Mouse (Mus musculus) kidney, postnatal 14 days (tissue): ENCODE results near the gene Prss41.
"Not testable (repeated sequence)": the region's sequence is repeated elsewhere in the genome, so short reads cannot be mapped to it uniquely, and the experiment has no call there.

Experiments used
- DNase-seq: peaks from one replicate; pipeline ENCODE4 v3.0.0; 2022; ENCODE audit warnings: mixed read lengths

Gene Prss41

GRCm38 (mm10) chr17:23843812-23844273, at the start of gene Prss41, which contains the start of gene Prss32:
Gene Prss41 (minus strand): TSS chr17:23844172.
Gene Prss32 (plus strand): TSS chr17:23843855.
- peak; percentile 42 for DNase-seq

DNA sequence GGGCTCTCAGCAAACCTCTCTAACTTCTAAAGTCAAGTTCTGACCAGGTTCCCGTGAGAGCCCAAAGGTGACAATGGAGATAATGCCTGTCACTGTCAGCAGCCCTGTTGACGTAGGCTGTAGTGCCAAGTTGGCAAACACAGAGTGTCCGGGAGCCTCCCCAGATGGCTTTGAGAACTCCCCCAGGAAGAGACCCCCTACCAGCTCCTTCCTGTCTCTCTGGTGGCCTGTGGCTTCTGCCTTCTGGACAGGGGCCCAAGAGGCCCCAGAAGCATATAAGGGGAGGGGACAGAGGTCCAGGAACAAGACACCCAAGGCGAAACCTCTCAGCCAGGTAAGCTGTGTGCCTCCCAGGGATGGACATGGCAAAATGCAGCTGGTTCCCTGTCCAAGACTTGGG, 36.6 kb upstream of the Prss41 start, which contains the start of the genes Dcpp1 and Dcpp2:
Dcpp1 (plus strand) TSS at position 301 of the 400 bp plus-strand sequence.
Dcpp2 (plus strand) TSS at position 305 of the 400 bp plus-strand sequence.
- DNase-seq, result not testable (repeated sequence)

- no peak for DNase-seq
Measured at GRCm38 (mm10) chr17:23877166-23877565, 33.2 kb upstream of the Prss41 start.

- no peak for DNase-seq
Measured at GRCm38 (mm10) chr17:23876741-23877140, 32.8 kb upstream of the Prss41 start.

- peak; percentile 68 for DNase-seq
Measured at GRCm38 (mm10) chr17:23873884-23874856, 30.2 kb upstream of the Prss41 start.

GRCm38 (mm10) chr17:23868513-23868912, 24.5 kb upstream of the Prss41 start:
- no peak for DNase-seq

GRCm38 (mm10) chr17:23867756-23868155, 23.8 kb upstream of the Prss41 start, which contains the start of gene Prss21:
Gene Prss21 (plus strand): TSS chr17:23868056.
- no peak for DNase-seq

GRCm38 (mm10) chr17:23862926-23863325, 19.0 kb upstream of the Prss41 start:
- DNase-seq, result no peak

- no peak for DNase-seq
Measured at GRCm38 (mm10) chr17:23857913-23858312, 13.9 kb upstream of the Prss41 start.

- DNase-seq, result no peak
Measured at GRCm38 (mm10) chr17:23857193-23857592, 13.2 kb upstream of the Prss41 start.

GRCm38 (mm10) chr17:23854229-23854765, 10.3 kb upstream of the Prss41 start:
- DNase-seq, result no peak

DNA sequence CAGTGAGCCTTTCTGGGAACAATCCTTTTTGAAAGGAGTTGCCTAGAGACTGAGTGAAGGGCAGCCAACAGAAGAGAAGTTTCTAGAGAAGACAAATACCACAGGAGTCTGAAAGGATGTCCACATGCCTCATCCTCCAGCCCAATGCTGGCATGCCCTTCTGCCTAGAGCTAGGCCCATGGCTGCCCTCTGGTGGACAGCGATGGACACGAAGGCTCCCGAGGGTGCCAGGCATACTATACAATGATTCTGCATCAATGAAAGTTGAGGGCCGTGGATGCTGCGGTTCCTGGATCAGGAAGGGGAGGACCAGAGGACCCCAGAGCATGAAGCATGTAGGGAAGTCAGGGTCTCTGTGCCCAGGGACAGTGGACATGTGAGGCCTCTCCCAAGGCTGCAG, 9.3 kb upstream of the Prss41 start:
- DNase-seq, result peak; percentile 58

- peak; percentile 62 for DNase-seq
Measured at GRCm38 (mm10) chr17:23850853-23851749, 7.1 kb upstream of the Prss41 start.

DNA sequence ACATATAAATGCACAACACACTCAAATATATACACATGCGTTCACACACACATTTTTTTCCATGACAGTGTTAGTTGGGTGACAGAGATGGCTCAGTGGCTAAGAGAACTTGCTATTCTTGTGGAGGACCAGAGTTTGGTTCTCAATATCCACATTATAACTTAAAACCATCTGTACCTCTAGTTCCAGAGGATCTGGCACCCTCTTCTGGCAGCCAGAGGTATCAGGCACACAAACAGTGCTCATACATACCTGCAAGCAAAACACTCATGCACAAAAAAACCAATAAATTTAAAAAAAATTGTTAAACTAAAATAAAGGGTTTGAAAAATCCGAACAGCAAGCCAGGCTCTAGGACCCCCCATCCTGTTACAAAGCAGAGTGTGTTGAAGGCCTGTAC, 6.1 kb upstream of the Prss41 start:
- DNase-seq, result no peak

DNA sequence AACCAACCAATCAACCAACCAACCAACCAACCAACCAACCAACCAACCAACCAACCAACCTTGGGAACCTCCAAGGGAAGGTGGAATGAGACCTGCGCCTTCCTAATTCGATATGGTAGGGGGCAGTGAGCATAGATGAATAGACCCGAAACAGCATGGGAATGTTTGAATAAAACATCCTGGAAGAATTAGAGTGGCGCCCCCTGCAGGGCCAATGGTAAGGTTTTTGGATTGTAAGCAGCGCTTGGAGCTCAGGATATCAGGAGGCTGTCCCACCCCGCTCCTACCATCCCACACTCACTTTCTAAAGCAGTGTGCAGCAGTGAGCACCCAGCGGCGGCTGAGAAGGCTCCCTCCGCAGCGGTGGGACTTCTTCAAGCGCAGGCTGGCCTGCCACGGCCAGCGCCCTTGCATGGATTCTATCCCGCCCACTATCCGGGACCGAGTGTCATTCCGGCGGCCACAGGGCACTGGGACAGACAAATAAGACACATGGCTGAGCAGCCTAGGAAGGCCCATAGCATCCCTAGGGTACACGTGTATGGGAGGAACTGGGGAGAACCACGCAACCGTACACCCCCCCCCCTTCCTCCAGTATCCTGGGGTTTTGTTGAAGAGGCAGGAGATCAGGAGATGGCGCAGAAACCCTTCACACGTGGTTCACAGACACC, 696 bp downstream of the Prss41 start:
- DNase-seq, result no peak

DNA sequence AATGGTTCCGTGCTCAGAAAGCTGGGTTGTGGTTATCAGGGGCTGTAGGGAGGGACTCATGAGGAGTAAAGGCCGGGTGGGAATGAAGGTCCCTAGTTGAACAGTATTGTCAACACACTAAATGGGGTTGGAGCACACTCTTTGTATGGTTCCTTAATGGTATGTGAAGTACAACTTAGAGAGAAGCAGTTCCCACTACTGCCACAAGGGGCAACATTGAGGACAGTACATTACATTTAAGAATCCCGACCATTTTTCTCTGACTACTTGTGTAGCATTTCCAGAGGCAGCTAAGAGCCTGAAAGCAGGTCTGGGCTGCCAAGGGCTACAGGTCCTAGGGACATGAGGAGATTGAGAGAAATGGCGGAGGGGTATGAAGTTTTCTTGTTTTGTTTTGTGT, 2.8 kb downstream of the Prss41 start:
- peak; percentile 69 for DNase-seq

- no peak for DNase-seq
Measured at GRCm38 (mm10) chr17:23836006-23836575, 7.9 kb downstream of the Prss41 start, which contains the start of gene Prss33. Gene Prss33 (minus strand): TSS chr17:23836056.

DNA sequence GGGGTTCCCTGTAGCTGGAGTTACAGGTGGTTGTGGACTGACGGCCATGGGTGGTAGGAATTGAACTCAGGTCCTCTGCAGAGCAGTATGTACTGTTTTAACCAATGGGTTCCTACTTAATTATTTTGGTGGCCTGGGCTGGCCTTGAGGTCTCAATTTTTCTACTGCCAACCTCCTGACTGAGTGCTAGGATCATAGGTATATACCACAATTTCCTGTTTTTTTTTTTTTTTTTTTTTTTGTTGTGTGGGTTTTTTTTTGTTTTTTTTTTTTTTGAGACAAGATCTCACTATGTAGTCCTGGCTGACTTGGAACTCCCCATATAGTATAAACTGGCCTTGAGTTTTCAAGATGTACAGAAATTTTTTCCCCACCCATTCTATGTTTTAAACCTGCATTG, 12.8 kb downstream of the Prss41 start:
- DNase-seq, result no peak

- DNase-seq, result peak; percentile 93
Measured at GRCm38 (mm10) chr17:23829064-23829619, 14.8 kb downstream of the Prss41 start, which contains the start of gene Elob. Gene Elob (minus strand): TSS chr17:23829136.

DNA sequence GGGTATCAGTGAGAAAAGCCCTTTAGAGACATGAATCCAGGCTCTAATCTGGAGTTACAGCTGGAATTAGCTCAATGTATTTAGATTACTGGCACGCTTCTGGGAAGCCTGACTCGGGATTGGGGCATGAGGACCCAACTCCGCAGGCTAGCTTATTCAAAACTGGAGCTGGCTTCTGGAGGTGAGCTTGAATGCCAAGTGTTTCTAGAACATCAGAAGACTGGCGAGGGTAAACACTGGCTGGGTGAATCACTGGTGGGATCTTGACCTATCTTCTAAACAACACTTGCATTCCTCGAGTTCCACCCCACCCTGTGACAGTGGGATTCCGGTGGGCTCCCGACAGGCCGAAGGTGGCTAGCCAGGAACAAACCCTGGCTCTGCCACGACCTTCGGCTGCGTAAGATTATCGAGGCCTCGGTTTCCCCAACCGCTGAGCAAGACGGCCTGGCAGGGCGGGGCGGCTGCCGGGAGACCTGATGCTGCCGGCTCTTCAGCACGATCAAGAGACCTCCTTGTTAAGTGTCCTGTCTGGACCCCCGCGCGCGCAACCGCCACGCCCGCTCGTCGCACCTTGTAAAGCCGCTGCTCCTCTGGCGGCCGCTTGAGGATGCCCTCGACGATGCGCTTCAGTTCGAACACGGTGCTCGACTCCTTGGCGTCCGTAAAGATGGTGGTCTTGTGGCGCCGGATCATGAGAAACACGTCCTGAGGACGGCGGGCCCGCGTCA, 15.5 kb downstream of the Prss41 start:
- no peak for DNase-seq
